Mouse (Mus musculus) liver, embryonic 14.5 days (tissue): ENCODE results near the gene Zc3h4.

Experiments used
- CTCF ChIP-seq: IDR thresholded peaks from 2 replicates; pipeline ENCODE4 v1.5.1; 2016; ENCODE audit warnings: antibody characterized with exemption, low read depth, control low read depth
- EP300 ChIP-seq: IDR thresholded peaks from 2 replicates; pipeline ENCODE4 v1.6.1; 2016; ENCODE audit warnings: antibody characterized with exemption, low read depth

GRCm38 (mm10) chr7:16405073-16405455 is 4.4 kb downstream of the Zc3h4 start:
- TF ChIP-seq CTCF (no peak), EP300 (no peak)
